Mouse (Mus musculus) frontal cortex, postnatal 14 days (tissue): ENCODE results near the gene Tek.
"Not testable (repeated sequence)": the region's sequence is repeated elsewhere in the genome, so short reads cannot be mapped to it uniquely, and the experiment has no call there.

Source experiments
- DNase-seq, 2 experiments: peaks; one replicate each; pipeline ENCODE4 v3.0.0; 2022; ENCODE audit warnings: low spot score in 2 of 2

The Tek gene

GRCm38 (mm10) chr4:94738838-94739731, at the start of gene Tek:
TSS of gene Tek (plus strand) at chr4:94739289.
- DNase-seq, result no peak

DNA sequence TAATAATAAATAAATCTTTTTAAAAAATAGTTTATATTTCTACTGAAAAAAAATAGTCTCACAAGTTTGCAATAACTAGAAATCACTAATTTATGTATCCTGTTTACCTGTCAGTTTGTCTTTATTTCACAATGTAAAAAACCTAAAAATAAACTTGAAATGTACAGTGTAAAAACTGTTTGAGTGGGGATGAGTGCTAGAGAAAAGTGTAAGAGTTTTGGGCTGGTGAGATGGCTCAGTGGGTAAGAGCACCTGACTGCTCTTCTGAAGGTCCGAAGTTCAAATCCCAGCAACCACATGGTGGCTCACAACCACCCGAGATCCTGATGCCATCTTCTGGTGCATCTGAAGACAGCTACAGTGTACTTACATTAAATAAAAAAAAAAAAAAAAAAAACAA, 49.3 kb upstream of the Tek start:
- not testable (repeated sequence) for DNase-seq

- no peak for DNase-seq
Observed at GRCm38 (mm10) chr4:94691078-94691477, 48.0 kb upstream of the Tek start.

DNA sequence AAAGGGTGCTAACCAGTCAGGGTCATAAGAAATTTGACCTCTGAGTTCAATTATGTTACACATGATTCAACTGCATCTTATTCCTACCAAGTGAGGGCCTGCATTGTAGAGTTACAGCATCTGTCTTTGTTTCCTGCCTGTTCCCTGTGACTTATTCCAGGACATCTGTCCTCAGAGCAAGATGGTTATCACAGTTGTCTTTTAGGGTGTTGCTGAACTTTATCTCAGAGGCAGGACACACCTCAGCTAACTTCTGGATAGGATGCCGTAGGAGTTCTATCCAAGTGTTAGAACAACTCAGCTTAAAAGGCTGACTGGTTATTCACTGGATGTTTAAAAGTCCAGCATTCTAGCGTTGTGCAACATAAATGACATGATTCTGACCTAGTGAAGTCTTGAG, 46.9 kb upstream of the Tek start:
- no peak for DNase-seq

GRCm38 (mm10) chr4:94696368-94696767, 42.7 kb upstream of the Tek start:
- no peak for DNase-seq

DNA sequence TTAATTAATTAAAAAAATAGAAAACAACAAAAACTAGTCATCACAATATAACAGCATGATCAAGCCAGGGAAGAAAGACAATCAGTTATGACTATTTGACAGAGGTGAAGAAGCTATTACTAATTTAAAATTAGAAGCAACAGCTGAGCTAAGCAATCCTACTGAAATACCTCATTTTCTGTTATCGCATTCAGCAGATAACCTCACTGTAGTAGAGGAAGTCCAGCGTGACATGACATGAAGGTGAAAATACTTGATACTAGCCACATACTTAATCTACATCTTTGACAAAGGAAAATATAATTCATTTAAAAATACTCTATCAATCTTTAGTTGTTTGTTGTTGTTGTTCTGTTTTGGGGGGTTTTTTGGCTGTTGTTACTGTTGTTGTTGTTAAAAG, 28.1 kb upstream of the Tek start:
- DNase-seq, result no peak

DNA sequence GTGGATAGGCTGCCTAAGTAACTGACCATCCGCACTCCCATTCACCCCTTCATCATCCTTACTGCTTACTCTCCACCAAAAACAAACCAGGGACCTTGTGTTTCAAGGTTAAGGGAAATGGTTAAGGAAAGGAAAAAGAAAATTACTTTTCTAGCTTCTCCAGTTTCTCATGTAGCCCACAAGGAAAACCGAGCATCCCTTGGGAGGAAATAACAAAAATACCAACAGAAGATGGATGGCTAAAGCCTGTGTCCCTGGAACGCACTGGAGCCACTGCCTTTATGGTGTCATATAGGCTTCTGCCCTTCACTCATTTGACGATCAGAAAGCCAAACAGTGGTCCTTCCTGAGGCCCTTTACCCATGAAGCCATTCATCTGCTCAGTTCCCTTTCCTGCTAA, 27.7 kb upstream of the Tek start:
- no peak for DNase-seq

GRCm38 (mm10) chr4:94713741-94714140, 25.3 kb upstream of the Tek start:
- no peak for DNase-seq

- DNase-seq, result no peak
Observed at GRCm38 (mm10) chr4:94715166-94715565, 23.9 kb upstream of the Tek start.

DNA sequence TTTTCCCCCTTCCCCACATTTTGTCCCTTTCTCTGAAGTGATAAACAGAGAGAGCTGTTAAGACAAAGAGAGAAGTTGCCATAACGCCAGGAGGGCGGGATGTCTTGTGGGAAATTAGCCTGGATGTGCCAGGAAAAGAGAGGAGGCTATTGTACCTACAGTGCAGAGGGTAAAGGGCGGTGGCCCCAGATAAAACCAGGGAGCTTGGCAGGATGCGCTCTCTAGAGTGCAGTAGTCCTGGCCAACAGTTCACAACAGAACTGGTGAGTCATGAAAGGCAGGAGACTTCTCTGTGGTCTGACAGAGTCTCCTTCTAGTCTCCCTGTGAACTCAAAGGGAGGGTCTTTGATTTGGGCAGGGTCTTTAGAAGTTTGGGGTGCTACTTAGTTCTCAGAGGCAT, 13.3 kb upstream of the Tek start:
- DNase-seq, result no peak

DNA sequence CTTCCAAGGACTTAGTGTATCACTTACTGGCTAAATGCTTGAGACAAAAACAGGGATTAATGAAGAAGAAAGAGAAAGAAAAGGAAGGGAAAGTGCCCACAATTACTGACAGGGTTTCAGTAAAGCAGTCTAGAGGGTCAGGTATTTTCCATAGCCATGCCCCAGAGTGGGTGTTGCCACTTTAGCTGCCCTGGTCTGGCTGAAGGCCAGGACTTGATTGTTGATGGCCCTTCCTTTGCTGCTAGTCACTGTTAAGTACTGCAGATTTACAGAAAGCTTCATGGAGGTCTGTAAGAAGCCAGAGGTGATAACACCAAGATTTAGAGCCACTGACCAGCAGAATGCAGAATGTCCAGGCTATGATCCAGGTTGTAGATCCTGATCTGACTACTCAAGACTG, 6.4 kb upstream of the Tek start:
- no peak for DNase-seq

DNA sequence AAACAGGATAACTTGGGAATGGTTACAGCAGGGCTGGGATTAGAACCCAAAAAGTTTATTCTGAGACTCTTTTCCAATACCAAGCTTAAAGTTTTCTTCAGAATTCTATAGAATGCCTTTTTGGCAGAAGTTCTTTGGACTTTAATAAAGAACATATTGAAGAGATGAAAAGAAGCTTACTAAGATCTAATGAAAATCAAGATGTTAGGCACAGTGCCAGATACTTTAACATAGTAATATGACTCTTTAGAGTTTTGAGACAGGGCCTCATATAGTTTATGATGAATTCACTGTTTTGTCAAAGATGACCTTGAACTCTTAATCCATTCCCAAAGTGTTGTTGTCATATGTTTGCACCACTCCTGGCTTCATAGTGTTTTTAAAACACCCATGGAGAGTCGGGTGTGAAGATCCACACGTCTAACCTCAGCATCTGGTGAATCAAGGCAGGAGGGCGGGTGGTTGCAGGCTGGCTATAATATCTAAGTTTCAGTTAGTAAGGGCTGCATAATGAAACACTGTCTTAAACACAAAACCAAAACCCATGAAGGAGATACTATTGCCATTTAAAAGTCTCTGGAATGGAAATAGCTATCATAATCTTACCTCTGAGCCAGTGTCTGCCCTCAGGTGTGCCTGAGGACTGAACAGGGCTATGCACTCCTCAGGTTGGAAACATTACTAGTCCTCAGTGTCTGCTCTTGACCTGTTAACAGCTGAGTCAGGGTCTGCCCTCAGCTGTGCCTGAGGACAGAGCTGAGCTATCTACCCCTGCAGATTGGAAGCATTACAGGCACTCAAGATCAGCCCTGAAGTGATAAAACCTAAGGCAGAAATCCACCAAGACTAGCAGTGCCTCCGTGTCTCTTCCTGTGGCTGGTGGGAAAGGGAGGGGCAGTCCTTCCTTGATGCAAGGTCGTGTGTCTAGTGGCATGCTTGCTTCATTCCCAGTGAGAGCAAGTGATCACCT, 1.5 kb upstream of the Tek start:
- no peak for DNase-seq

- no peak for DNase-seq
Observed at GRCm38 (mm10) chr4:94741824-94742223, 2.7 kb downstream of the Tek start.

- DNase-seq, result no peak
Observed at GRCm38 (mm10) chr4:94745749-94746148, 6.7 kb downstream of the Tek start.

- no peak for DNase-seq
Observed at GRCm38 (mm10) chr4:94746387-94746811, 7.3 kb downstream of the Tek start.

GRCm38 (mm10) chr4:94747338-94747737, 8.2 kb downstream of the Tek start:
- DNase-seq, result no peak

GRCm38 (mm10) chr4:94752512-94752911, 13.4 kb downstream of the Tek start:
- no peak for DNase-seq

DNA sequence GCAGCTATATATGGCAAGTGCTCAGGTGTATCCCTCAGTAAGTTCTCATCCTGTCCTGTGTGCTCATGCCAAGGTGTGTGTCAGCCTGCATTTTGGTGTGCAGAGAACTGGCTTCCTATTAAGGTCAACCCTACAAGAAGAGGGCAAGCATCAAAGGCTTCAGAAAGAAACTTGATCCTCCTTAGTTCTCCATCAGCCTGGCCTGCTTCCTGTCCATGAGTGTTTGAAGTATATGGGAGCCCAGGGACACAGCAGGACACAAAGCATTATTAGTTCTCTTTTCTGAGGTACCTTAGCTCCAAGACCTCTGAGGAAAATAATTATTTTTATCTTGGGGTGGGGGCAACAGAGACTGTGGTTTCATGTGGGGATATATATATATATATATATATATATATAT, 26.1 kb downstream of the Tek start:
- DNase-seq, result no peak

DNA sequence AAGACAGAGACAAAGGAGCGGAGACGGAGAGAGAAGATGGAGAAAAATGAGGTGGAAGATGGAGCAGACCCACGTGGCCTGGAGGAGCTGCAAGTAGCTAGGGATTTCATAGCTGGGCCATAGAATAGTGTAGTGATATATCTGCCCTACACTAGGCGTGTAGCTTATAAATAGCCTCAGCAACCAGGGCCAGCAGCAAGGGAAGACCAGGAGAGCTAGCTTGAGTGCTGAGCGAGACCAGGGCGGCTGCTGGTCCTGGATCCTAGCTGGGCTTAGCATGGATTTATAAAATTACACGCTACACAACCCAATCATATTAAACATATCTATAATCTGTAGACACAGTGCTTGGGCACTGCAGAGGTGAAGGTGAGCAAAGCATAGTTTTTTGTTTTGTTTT, 27.1 kb downstream of the Tek start:
- DNase-seq, result no peak

- no peak for DNase-seq
Observed at GRCm38 (mm10) chr4:94768624-94769023, 29.5 kb downstream of the Tek start.

GRCm38 (mm10) chr4:94781043-94781442, 42.0 kb downstream of the Tek start:
- no peak for DNase-seq

DNA sequence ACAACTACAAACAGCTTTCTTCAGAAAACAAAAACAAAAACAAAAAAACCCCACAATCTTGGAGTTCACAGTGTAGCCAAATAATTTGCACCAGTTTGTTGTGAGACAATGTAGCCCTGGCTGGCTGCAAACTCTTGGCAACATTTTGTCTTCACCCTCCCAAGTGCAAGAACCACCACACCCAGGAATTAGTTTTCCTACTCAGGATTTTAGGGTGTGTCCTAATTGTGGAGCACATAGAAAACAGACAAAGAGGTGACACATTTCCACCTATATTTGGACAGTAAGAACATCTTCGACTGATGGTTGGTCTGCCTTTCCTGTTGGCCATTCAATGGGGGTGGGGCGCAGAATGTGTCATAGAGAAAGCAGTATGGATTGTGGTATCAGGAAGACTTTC, 46.8 kb downstream of the Tek start:
- no peak for DNase-seq

DNA sequence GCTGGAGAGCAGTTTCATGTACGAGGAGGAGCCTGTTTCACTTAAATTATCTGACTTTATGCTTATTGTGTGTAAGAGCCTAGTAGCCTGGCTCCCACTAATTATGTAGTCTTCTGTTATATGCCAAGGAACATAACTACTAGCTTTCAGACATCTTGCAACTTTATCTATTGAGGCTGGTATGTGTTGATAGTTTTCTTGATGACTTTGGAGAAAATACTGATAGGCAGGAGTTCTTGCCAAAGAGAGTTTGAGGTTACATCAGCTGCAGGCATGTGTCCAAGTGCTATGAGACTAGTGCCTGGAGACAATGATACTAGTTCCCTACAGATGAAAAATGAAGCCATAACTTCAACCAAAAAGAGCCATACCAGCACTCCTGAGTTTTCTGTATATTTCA, 64.1 kb downstream of the Tek start:
- DNase-seq, result no peak
